Mouse (Mus musculus) hindbrain, embryonic 10.5 days (tissue): Measurements from ENCODE around the gene Angptl2. TPM values are rescaled to one million over a fixed set of nuclear protein-coding genes. Genes with fewer than 3 reads are reported as not detected.
A peak's percentile ranks its signal among the peaks of the same experiment; 100 is the strongest.

ENCODE experiments used
- DNase-seq: peaks from one replicate; pipeline ENCODE4 v3.0.0-alpha.2; 2017; ENCODE audit warnings: low spot score
- H3K27ac ChIP-seq: fragments of 300-500 bp; sonication (generic); 2 replicates; pipeline ENCODE4 v1.5.1; 2016; ENCODE audit warnings: mild to moderate bottlenecking, moderate library complexity
- H3K27me3 ChIP-seq: fragments of 300-500 bp; sonication (generic); 2 replicates; pipeline ENCODE4 v1.6.1; 2016; ENCODE audit warnings: mild to moderate bottlenecking; ENCODE audit not compliant: poor library complexity, insufficient read depth, severe bottlenecking
- H3K36me3 ChIP-seq: fragments of 300-500 bp; sonication (generic); 2 replicates; pipeline ENCODE4 v1.6.1; 2016; ENCODE audit warnings: mild to moderate bottlenecking, moderate library complexity
- H3K4me1 ChIP-seq: fragments of 300-500 bp; sonication (generic); replicated peaks from 2 replicates; pipeline ENCODE4 v1.6.1; 2016; ENCODE audit warnings: mild to moderate bottlenecking
- H3K4me3 ChIP-seq: fragments of 300-500 bp; sonication (generic); 2 replicates; pipeline ENCODE4 v1.5.1; 2016; ENCODE audit warnings: mild to moderate bottlenecking, moderate library complexity
- H3K9me3 ChIP-seq: fragments of 300-500 bp; sonication (generic); 2 replicates; pipeline ENCODE4 v1.6.1; 2016; ENCODE audit warnings: mild to moderate bottlenecking, moderate library complexity
- WGBS: fragments of 180-500 bp; shearing (Covaris S2); methylation state at CpG from one replicate; pipeline ENCODE4 v1.1.7; 2016; 5-methylcytosine and 5-hydroxymethylcytosine counted together
- polyA plus RNA-seq: library from polyadenylated mRNA; unstranded; fragments of >200 nt; fragmentation: Nextera tagmentation; extraction: Ambion mirVana; gene quantifications from 2 replicates; pipeline ENCODE4 v1.2.1, GENCODE M21; 2016

The Angptl2 gene
- polyA plus RNA-seq: 26.0 and 26.7 TPM in 2 replicates

GRCm38 (mm10) chr2:33215700-33216509 is at the start of gene Angptl2:
Gene Angptl2, plus strand, starts transcription at chr2:33216069.
- H3K4me1 ChIP-seq: peaks cover 62% of the 10 kb centered on the region
- H3K27me3 ChIP-seq: no peaks in the 10 kb centered on the region
- H3K27ac ChIP-seq: peak within 1 kb of the TSS; percentile 96
- WGBS: under 1% methylated on average over 22 of the region's 22 CpGs
- peaks cover 9% of the 10 kb centered on the region for H3K36me3 ChIP-seq
- DNase-seq: peak; percentile 95
- no peaks in the 10 kb centered on the region for H3K9me3 ChIP-seq
- peak within 1 kb of the TSS; percentile 64 for H3K4me3 ChIP-seq

GRCm38 (mm10) chr2:33167060-33167459 is 48.8 kb upstream of the Angptl2 start:
- Histone ChIP-seq H3K27me3 (no peaks in the 10 kb centered on the region), H3K9me3 (no peaks in the 10 kb centered on the region), H3K4me3 (no peak overlapping the region), H3K27ac (no peak overlapping the region), H3K36me3 (peaks cover 16% of the 10 kb centered on the region; the same call in 1 of the 2 replicates), H3K4me1 (peaks cover 43% of the 10 kb centered on the region)
- no peak for DNase-seq
- WGBS: 91% methylated on average over 3 of the region's 3 CpGs

- H3K27ac ChIP-seq: peak overlapping the region; percentile 19; the same call in 1 of the 2 replicates
- H3K36me3 ChIP-seq: peaks cover 33% of the 10 kb centered on the region; the same call in 1 of the 2 replicates
These were observed 46.4 kb upstream of the Angptl2 start for GRCm38 (mm10) chr2:33169445-33169844.

GRCm38 (mm10) chr2:33170777-33171565 is 44.9 kb upstream of the Angptl2 start:
- Histone ChIP-seq H3K27me3 (no peaks in the 10 kb centered on the region), H3K4me1 (peaks cover 28% of the 10 kb centered on the region), H3K4me3 (no peak overlapping the region), H3K9me3 (no peaks in the 10 kb centered on the region), H3K27ac (peak overlapping the region; percentile 42; the same call in 1 of the 2 replicates), H3K36me3 (peaks cover 33% of the 10 kb centered on the region; the same call in 1 of the 2 replicates)
- 69% methylated on average over 10 of the region's 10 CpGs for WGBS
- DNase-seq: no peak

More at GRCm38 (mm10) chr2:33169445-33169844, 46.4 kb upstream of the Angptl2 start:
- Histone ChIP-seq H3K4me1 (peaks cover 43% of the 10 kb centered on the region), H3K9me3 (no peaks in the 10 kb centered on the region), H3K27me3 (no peaks in the 10 kb centered on the region), H3K4me3 (no peak overlapping the region)
- 74% methylated on average over 6 of the region's 6 CpGs for WGBS
- no peak for DNase-seq

GRCm38 (mm10) chr2:33173126-33173525 is 42.7 kb upstream of the Angptl2 start:
- peaks cover 25% of the 10 kb centered on the region; the same call in 1 of the 2 replicates for H3K36me3 ChIP-seq
- no peak overlapping the region for H3K4me3 ChIP-seq
- no peak for DNase-seq
- H3K27me3 ChIP-seq: no peaks in the 10 kb centered on the region
- H3K27ac ChIP-seq: 0 out of 2 replicates have a peak overlapping the region, but pooled peaks have one; percentile 10
- 83% methylated on average over 10 of the region's 10 CpGs for WGBS
- H3K9me3 ChIP-seq: no peaks in the 10 kb centered on the region
- H3K4me1 ChIP-seq: peaks cover 36% of the 10 kb centered on the region

GRCm38 (mm10) chr2:33173686-33174085 is 42.2 kb upstream of the Angptl2 start:
- DNase-seq: no peak
- H3K27ac ChIP-seq: 0 out of 2 replicates have a peak overlapping the region, but pooled peaks have one; percentile 10
- 92% methylated on average over 7 of the region's 7 CpGs for WGBS
- H3K4me1 ChIP-seq: peaks cover 42% of the 10 kb centered on the region
- no peak overlapping the region for H3K4me3 ChIP-seq
- no peaks in the 10 kb centered on the region for H3K27me3 ChIP-seq
- H3K36me3 ChIP-seq: peaks cover 23% of the 10 kb centered on the region; the same call in 1 of the 2 replicates
- H3K9me3 ChIP-seq: no peaks in the 10 kb centered on the region

GRCm38 (mm10) chr2:33176516-33176915 is 39.4 kb upstream of the Angptl2 start:
- Histone ChIP-seq H3K27ac (no peak overlapping the region), H3K36me3 (peaks cover 23% of the 10 kb centered on the region; the same call in 1 of the 2 replicates), H3K9me3 (no peaks in the 10 kb centered on the region), H3K27me3 (no peaks in the 10 kb centered on the region), H3K4me3 (no peak overlapping the region), H3K4me1 (peaks cover 41% of the 10 kb centered on the region)
- WGBS: 67% methylated on average over 7 of the region's 7 CpGs
- DNase-seq: no peak

GRCm38 (mm10) chr2:33176921-33177320 is 38.9 kb upstream of the Angptl2 start:
- 78% methylated on average over 2 of the region's 2 CpGs for WGBS
- Histone ChIP-seq H3K4me3 (no peak overlapping the region), H3K27me3 (no peaks in the 10 kb centered on the region), H3K36me3 (peaks cover 19% of the 10 kb centered on the region; the same call in 1 of the 2 replicates), H3K27ac (peak overlapping the region; percentile 41; the same call in 1 of the 2 replicates), H3K4me1 (peaks cover 37% of the 10 kb centered on the region), H3K9me3 (no peaks in the 10 kb centered on the region)
- no peak for DNase-seq

- no peak for DNase-seq
- peaks cover 15% of the 10 kb centered on the region; the same call in 1 of the 2 replicates for H3K36me3 ChIP-seq
- 86% methylated on average over 12 of the region's 12 CpGs for WGBS
These were observed 38.2 kb upstream of the Angptl2 start for GRCm38 (mm10) chr2:33177443-33178242.

GRCm38 (mm10) chr2:33178243-33178932 is 37.5 kb upstream of the Angptl2 start:
- peak; percentile 17 for DNase-seq
- Histone ChIP-seq H3K36me3 (peaks cover 7% of the 10 kb centered on the region; the same call in 1 of the 2 replicates), H3K9me3 (no peaks in the 10 kb centered on the region), H3K27me3 (no peaks in the 10 kb centered on the region), H3K27ac (peak overlapping the region; percentile 45; the same call in 1 of the 2 replicates), H3K4me1 (peaks cover 37% of the 10 kb centered on the region), H3K4me3 (no peak overlapping the region)
- 63% methylated on average over 11 of the region's 11 CpGs for WGBS

More at GRCm38 (mm10) chr2:33177443-33178242, 38.2 kb upstream of the Angptl2 start:
- Histone ChIP-seq H3K4me3 (no peak overlapping the region), H3K27ac (peak overlapping the region; percentile 45; the same call in 1 of the 2 replicates), H3K4me1 (peaks cover 37% of the 10 kb centered on the region), H3K9me3 (no peaks in the 10 kb centered on the region), H3K27me3 (no peaks in the 10 kb centered on the region)

- Histone ChIP-seq H3K27me3 (no peaks in the 10 kb centered on the region), H3K27ac (peak overlapping the region; percentile 73), H3K9me3 (no peaks in the 10 kb centered on the region), H3K36me3 (no peaks in the 10 kb centered on the region), H3K4me3 (no peak overlapping the region), H3K4me1 (peaks cover 39% of the 10 kb centered on the region)
- 61% methylated on average over 14 of the region's 14 CpGs for WGBS
- DNase-seq: no peak
These were observed 36.5 kb upstream of the Angptl2 start for GRCm38 (mm10) chr2:33179171-33179929.
